8 mouse cellular contexts compared by ENCODE assay signal in genomic region chr10:80576351-80577194, GRCm38 (mm10). TPM values are rescaled to one million over a fixed set of nuclear protein-coding genes. Genes with fewer than 3 reads are reported as not detected.
DNase-seq lines count a peak whose midpoint lies in the region; ATAC-seq and TF ChIP-seq lines count a peak whose summit lies in the region.

No protein-coding gene starts in this region.

- ATAC-seq in granulocyte monocyte progenitor cell, adult 5-6 weeks (replicated peaks; ENCODE audit: poor library complexity, severe bottlenecking) = peak; percentile 12; the same call in 1 of the 2 replicates
- ATAC-seq in lung, postnatal 0 days = peak; percentile 11
- no peak for ATAC-seq in erythroid progenitor cell, adult 5-6 weeks (replicated peaks; ENCODE audit: low FRiP score, poor library complexity, severe bottlenecking)

- TF ChIP-seq CTCF in cerebellum, adult 2 months (IDR thresholded peaks at IDR 0.05; ENCODE audit: borderline replicate concordance, insufficient read depth, low read depth, low read length) = no peak
- TF ChIP-seq CTCF in kidney, adult 2 months (conservative IDR thresholded peaks at IDR 0.05; ENCODE audit: insufficient read depth, insufficient read length, low read depth, low read length) = no peak
- TF ChIP-seq CTCF in lung, postnatal 0 days (IDR thresholded peaks at IDR 0.05) = no peak
- TF ChIP-seq CTCF in small intestine, adult 2 months (IDR thresholded peaks at IDR 0.05; ENCODE audit: extremely low read depth, insufficient read length, insufficient replicate concordance, low read depth, low read length) = peak; percentile 29; the same call in 1 of the 2 replicates

- peak overlapping the region; percentile 97 for H3K4me2 ChIP-seq in lung, postnatal 0 days (replicated peaks; ENCODE audit: low read depth, low read length)

- DNase-seq in ovary, postnatal 36 days (ENCODE audit: low spot score) = peak; percentile 70
- no peak for DNase-seq in ovary, adult 18-20 months (ENCODE audit: low spot score)
- peak; percentile 50 to 65 for DNase-seq in cerebellum, adult 2 months
- peak; percentile 55 for DNase-seq in kidney, adult 2 months
- DNase-seq in lung, postnatal 0 days (ENCODE audit: low spot score) = peak; percentile 56

- peaks cover 10% of the 10 kb centered on the region for H3K4me1 ChIP-seq in cerebellum, adult 2 months (ENCODE audit: control insufficient read depth, insufficient read depth, low read length)
- H3K4me1 ChIP-seq in kidney, adult 2 months (ENCODE audit: control insufficient read depth, insufficient read depth, low read length) = peaks cover 11% of the 10 kb centered on the region
- H3K4me1 ChIP-seq in lung, postnatal 0 days (ENCODE audit: insufficient read depth, low read depth, low read length) = peaks cover 7% of the 10 kb centered on the region
- H3K4me1 ChIP-seq in small intestine, adult 2 months (ENCODE audit: control insufficient read depth, insufficient read depth, insufficient read length, low read length) = peaks cover 18% of the 10 kb centered on the region

- H3K36me3 ChIP-seq in kidney, adult 2 months (ENCODE audit: control insufficient read depth, insufficient read depth, low read length) = no peaks in the 10 kb centered on the region
- H3K36me3 ChIP-seq in lung, postnatal 0 days (ENCODE audit: insufficient read depth, low read length) = no peaks in the 10 kb centered on the region
- no peaks in the 10 kb centered on the region for H3K36me3 ChIP-seq in small intestine, adult 2 months (ENCODE audit: control insufficient read depth, insufficient read depth, low read length)

- TF ChIP-seq POLR2A in cerebellum, adult 2 months (IDR thresholded peaks at IDR 0.05; ENCODE audit: borderline replicate concordance, insufficient read depth, low read length) = no peak
- no peak for TF ChIP-seq POLR2A in kidney, adult 2 months (IDR thresholded peaks at IDR 0.05; ENCODE audit: low read depth, low read length)
- no peak for TF ChIP-seq POLR2A in small intestine, adult 2 months (IDR thresholded peaks at IDR 0.05; ENCODE audit: low read depth, low read length)

- H3K27ac ChIP-seq in cerebellum, adult 2 months (ENCODE audit: insufficient read depth, low read length) = no peak overlapping the region
- peak overlapping the region; percentile 65; the same call in 1 of the 2 replicates for H3K27ac ChIP-seq in kidney, adult 2 months (ENCODE audit: insufficient read depth, low read depth, low read length)
- peak overlapping the region; percentile 82 for H3K27ac ChIP-seq in lung, postnatal 0 days (ENCODE audit: low read length)
- H3K27ac ChIP-seq in small intestine, adult 2 months (ENCODE audit: insufficient read depth, low read depth, low read length) = peak overlapping the region; percentile 79

- no peaks in the 10 kb centered on the region for H3K9me3 ChIP-seq in lung, postnatal 0 days (ENCODE audit: low read length)

- 1% methylated on average over 84 of the region's 96 CpGs for WGBS in cerebellum, adult 2 months
- under 1% methylated on average over 91 of the region's 96 CpGs for WGBS in kidney, adult 2 months
- 1% methylated on average over 53 of the region's 96 CpGs for WGBS in lung, postnatal 0 days
- 1% methylated on average over 93 of the region's 96 CpGs for WGBS in small intestine, adult 2 months

- peak overlapping the region; percentile 48 for H3K9ac ChIP-seq in lung, postnatal 0 days (replicated peaks; ENCODE audit: low read depth)

- TF ChIP-seq EP300 in lung, postnatal 0 days (IDR thresholded peaks at IDR 0.05) = no peak

- no peaks in the 10 kb centered on the region for H3K27me3 ChIP-seq in cerebellum, adult 2 months (ENCODE audit: control insufficient read depth, insufficient read depth, low read length)
- no peaks in the 10 kb centered on the region for H3K27me3 ChIP-seq in kidney, adult 2 months (replicated peaks; ENCODE audit: control insufficient read depth, insufficient read depth, low read length)
- no peaks in the 10 kb centered on the region for H3K27me3 ChIP-seq in lung, postnatal 0 days (replicated peaks; ENCODE audit: insufficient read depth, low read length)
- H3K27me3 ChIP-seq in small intestine, adult 2 months (ENCODE audit: control insufficient read depth, insufficient read depth, low read length) = no peaks in the 10 kb centered on the region

- H3K4me3 ChIP-seq in cerebellum, adult 2 months (replicated peaks; ENCODE audit: insufficient read depth, low read depth, low read length) = peak overlapping the region; percentile 60
- peak overlapping the region; percentile 84 for H3K4me3 ChIP-seq in kidney, adult 2 months (ENCODE audit: insufficient read depth, low read depth, low read length)
- H3K4me3 ChIP-seq in lung, postnatal 0 days (ENCODE audit: low read depth, low read length) = peak overlapping the region; percentile 74
- peak overlapping the region; percentile 78 for H3K4me3 ChIP-seq in small intestine, adult 2 months (ENCODE audit: low read depth, low read length)

RNA-seq across cellular contexts. Expression of gene Klf16, which starts 0.5 kb away (rescaled TPM):
- polyA plus RNA-seq in cerebellum, adult 2 months (2012; rRNA removed) = 9.5 and 10.6 TPM in 2 replicates
- 9.3 and 10.1 TPM in 2 replicates for total RNA-seq in granulocyte monocyte progenitor cell, adult 5-6 weeks (2014; fragmentation: Nextera tagmentation)
- 2.8 and 6.8 TPM in 2 replicates for total RNA-seq in granulocyte monocyte progenitor cell, adult 5-6 weeks (2017)
- polyA plus RNA-seq in kidney, adult 2 months (2012; rRNA removed) = 8.7 and 10.7 TPM in 2 replicates
- polyA plus RNA-seq in lung, postnatal 0 days (2015; fragmentation: Nextera tagmentation; extraction: Ambion mirVana) = 7.1 and 7.2 TPM in 2 replicates
- 18.4 and 33.2 TPM in 2 replicates for polyA plus RNA-seq in small intestine, adult 2 months (2012; rRNA removed)
- total RNA-seq in erythroid progenitor cell, adult 5-6 weeks (2015; ENCODE audit: low replicate concordance) = 8.4 and 9.4 TPM in 2 replicates
- total RNA-seq in erythroid progenitor cell, adult 5-6 weeks (2017; ENCODE audit: low replicate concordance) = 9.9 and 14.1 TPM in 2 replicates

RNA-seq across cellular contexts. Expression of gene Abhd17a, which starts 13.6 kb away (rescaled TPM):
- polyA plus RNA-seq in cerebellum, adult 2 months (2012; rRNA removed) = 230 and 232 TPM in 2 replicates
- total RNA-seq in granulocyte monocyte progenitor cell, adult 5-6 weeks (2014; fragmentation: Nextera tagmentation) = 27.7 and 36.2 TPM in 2 replicates
- total RNA-seq in granulocyte monocyte progenitor cell, adult 5-6 weeks (2017) = 24.2 and 33.5 TPM in 2 replicates
- polyA plus RNA-seq in kidney, adult 2 months (2012; rRNA removed) = 175 and 221 TPM in 2 replicates
- 105 and 106 TPM in 2 replicates for polyA plus RNA-seq in lung, postnatal 0 days (2015; fragmentation: Nextera tagmentation; extraction: Ambion mirVana)
- polyA plus RNA-seq in small intestine, adult 2 months (2012; rRNA removed) = 381 and 644 TPM in 2 replicates
- total RNA-seq in erythroid progenitor cell, adult 5-6 weeks (2015; ENCODE audit: low replicate concordance) = 44.7 and 49.0 TPM in 2 replicates
- total RNA-seq in erythroid progenitor cell, adult 5-6 weeks (2017; ENCODE audit: low replicate concordance) = 5.5 and 30.7 TPM in 2 replicates

RNA-seq across cellular contexts. Expression of gene Rexo1, which starts 15.2 kb away (rescaled TPM):
- 44.4 and 47.5 TPM in 2 replicates for polyA plus RNA-seq in cerebellum, adult 2 months (2012; rRNA removed)
- 43.7 and 48.2 TPM in 2 replicates for total RNA-seq in granulocyte monocyte progenitor cell, adult 5-6 weeks (2014; fragmentation: Nextera tagmentation)
- total RNA-seq in granulocyte monocyte progenitor cell, adult 5-6 weeks (2017) = 17.5 and 28.8 TPM in 2 replicates
- 28.7 and 37.9 TPM in 2 replicates for polyA plus RNA-seq in kidney, adult 2 months (2012; rRNA removed)
- polyA plus RNA-seq in lung, postnatal 0 days (2015; fragmentation: Nextera tagmentation; extraction: Ambion mirVana) = 12.9 TPM in 2 replicates
- 33.1 and 63.7 TPM in 2 replicates for polyA plus RNA-seq in small intestine, adult 2 months (2012; rRNA removed)
- 33.5 and 35.7 TPM in 2 replicates for total RNA-seq in erythroid progenitor cell, adult 5-6 weeks (2015; ENCODE audit: low replicate concordance)
- total RNA-seq in erythroid progenitor cell, adult 5-6 weeks (2017; ENCODE audit: low replicate concordance) = 16.3 and 25.7 TPM in 2 replicates

RNA-seq across cellular contexts. Expression of gene Scamp4, which starts 26.1 kb away (rescaled TPM):
- 57.9 and 62.0 TPM in 2 replicates for polyA plus RNA-seq in cerebellum, adult 2 months (2012; rRNA removed)
- total RNA-seq in granulocyte monocyte progenitor cell, adult 5-6 weeks (2014; fragmentation: Nextera tagmentation) = 40.5 and 72.3 TPM in 2 replicates
- total RNA-seq in granulocyte monocyte progenitor cell, adult 5-6 weeks (2017) = 10.7 and 11.4 TPM in 2 replicates
- 96.0 and 98.2 TPM in 2 replicates for polyA plus RNA-seq in kidney, adult 2 months (2012; rRNA removed)
- 56.9 and 59.3 TPM in 2 replicates for polyA plus RNA-seq in lung, postnatal 0 days (2015; fragmentation: Nextera tagmentation; extraction: Ambion mirVana)
- 84.0 and 130 TPM in 2 replicates for polyA plus RNA-seq in small intestine, adult 2 months (2012; rRNA removed)
- total RNA-seq in erythroid progenitor cell, adult 5-6 weeks (2015; ENCODE audit: low replicate concordance) = 8.8 and 10.5 TPM in 2 replicates
- 2.3 and 6.9 TPM in 2 replicates for total RNA-seq in erythroid progenitor cell, adult 5-6 weeks (2017; ENCODE audit: low replicate concordance)

RNA-seq across cellular contexts. Expression of gene Adat3, which starts 26.1 kb away (rescaled TPM):
- 7.0 and 7.5 TPM in 2 replicates for polyA plus RNA-seq in cerebellum, adult 2 months (2012; rRNA removed)
- 0.79 TPM in 1 of 2 replicates, not detected in the other for total RNA-seq in granulocyte monocyte progenitor cell, adult 5-6 weeks (2014; fragmentation: Nextera tagmentation)
- total RNA-seq in granulocyte monocyte progenitor cell, adult 5-6 weeks (2017) = 0.34 and 0.67 TPM in 2 replicates
- 3.4 and 4.4 TPM in 2 replicates for polyA plus RNA-seq in kidney, adult 2 months (2012; rRNA removed)
- 3.5 and 4.8 TPM in 2 replicates for polyA plus RNA-seq in lung, postnatal 0 days (2015; fragmentation: Nextera tagmentation; extraction: Ambion mirVana)
- polyA plus RNA-seq in small intestine, adult 2 months (2012; rRNA removed) = 18.2 and 23.9 TPM in 2 replicates
- not detected in 2 replicates for total RNA-seq in erythroid progenitor cell, adult 5-6 weeks (2015; ENCODE audit: low replicate concordance)
- total RNA-seq in erythroid progenitor cell, adult 5-6 weeks (2017; ENCODE audit: low replicate concordance) = 1.4 TPM in 1 of 2 replicates, not detected in the other
